Mouse (Mus musculus): ENCODE data around the gene Pigm. TPM values are rescaled to one million over a fixed set of nuclear protein-coding genes. Genes with fewer than 3 reads are reported as not detected.

Gene Pigm
- polyA plus RNA-seq, 1 experiment from 2014 or later = 5.0 TPM

- no peak overlapping the region for H3K4me3 ChIP-seq (ENCODE audit: low read length)
- 54% methylated on average over 9 of the region's 9 CpGs for WGBS
- H3K27ac ChIP-seq (ENCODE audit: low read length) = no peak overlapping the region
- H3K36me3 ChIP-seq (ENCODE audit: control insufficient read depth, insufficient read depth, low read length) = no peaks in the 10 kb centered on the region
- H3K4me2 ChIP-seq (ENCODE audit: low read depth, low read length) = no peak overlapping the region
- peak; percentile 40; the same call in 1 of the 2 replicates for ATAC-seq
- no peaks in the 10 kb centered on the region; the same call in 1 of the 2 replicates for H3K4me1 ChIP-seq (ENCODE audit: control insufficient read depth, insufficient read depth, low read length)
- no peak overlapping the region for H3K9ac ChIP-seq (ENCODE audit: low read depth, low read length)
- H3K27me3 ChIP-seq (replicated peaks; ENCODE audit: control insufficient read depth, insufficient read depth, low read length) = no peaks in the 10 kb centered on the region
- no peaks in the 10 kb centered on the region for H3K9me3 ChIP-seq (ENCODE audit: control insufficient read depth, low read length)
Measured at GRCm38 (mm10) chr1:172396996-172397752, 20.8 kb downstream of the Pigm start.

GRCm38 (mm10) chr1:172406077-172406706 is 29.8 kb downstream of the Pigm start:
- no peaks in the 10 kb centered on the region for H3K9me3 ChIP-seq (ENCODE audit: control insufficient read depth, low read length)
- H3K4me1 ChIP-seq (ENCODE audit: control insufficient read depth, insufficient read depth, low read length) = no peaks in the 10 kb centered on the region
- no peaks in the 10 kb centered on the region for H3K27me3 ChIP-seq (replicated peaks; ENCODE audit: control insufficient read depth, insufficient read depth, low read length)
- WGBS = 31% methylated on average over 16 of the region's 16 CpGs
- ATAC-seq = no peak
- no peak overlapping the region for H3K9ac ChIP-seq (ENCODE audit: low read depth, low read length)
- H3K4me3 ChIP-seq (ENCODE audit: low read length) = no peak overlapping the region
- no peak overlapping the region for H3K27ac ChIP-seq (ENCODE audit: low read length)
- H3K4me2 ChIP-seq (ENCODE audit: low read depth, low read length) = no peak overlapping the region
- H3K36me3 ChIP-seq (ENCODE audit: control insufficient read depth, insufficient read depth, low read length) = no peaks in the 10 kb centered on the region

- Histone ChIP-seq H3K4me3 (ENCODE audit: low read length) (no peak overlapping the region), H3K36me3 (ENCODE audit: control insufficient read depth, insufficient read depth, low read length) (no peaks in the 10 kb centered on the region), H3K9ac (ENCODE audit: low read depth, low read length) (no peak overlapping the region), H3K4me1 (ENCODE audit: control insufficient read depth, insufficient read depth, low read length) (no peaks in the 10 kb centered on the region), H3K27me3 (replicated peaks; ENCODE audit: control insufficient read depth, insufficient read depth, low read length) (no peaks in the 10 kb centered on the region), H3K27ac (ENCODE audit: low read length) (no peak overlapping the region), H3K9me3 (ENCODE audit: control insufficient read depth, low read length) (no peaks in the 10 kb centered on the region), H3K4me2 (ENCODE audit: low read depth, low read length) (no peak overlapping the region)
- 0 out of 2 replicates have a peak, but pooled peaks have one; percentile 35 for ATAC-seq
- 9% methylated on average over 6 of the region's 6 CpGs for WGBS
Measured at GRCm38 (mm10) chr1:172408996-172409395, 32.6 kb downstream of the Pigm start.

GRCm38 (mm10) chr1:172409431-172409830 is 33.1 kb downstream of the Pigm start:
- Histone ChIP-seq H3K4me1 (ENCODE audit: control insufficient read depth, insufficient read depth, low read length) (no peaks in the 10 kb centered on the region), H3K36me3 (ENCODE audit: control insufficient read depth, insufficient read depth, low read length) (no peaks in the 10 kb centered on the region), H3K9ac (ENCODE audit: low read depth, low read length) (no peak overlapping the region), H3K9me3 (ENCODE audit: control insufficient read depth, low read length) (no peaks in the 10 kb centered on the region), H3K4me3 (ENCODE audit: low read length) (no peak overlapping the region), H3K27ac (ENCODE audit: low read length) (no peak overlapping the region), H3K4me2 (ENCODE audit: low read depth, low read length) (no peak overlapping the region), H3K27me3 (replicated peaks; ENCODE audit: control insufficient read depth, insufficient read depth, low read length) (no peaks in the 10 kb centered on the region)
- ATAC-seq = no peak
- WGBS = 10% methylated on average over 5 of the region's 5 CpGs

GRCm38 (mm10) chr1:172410806-172411205 is 34.5 kb downstream of the Pigm start:
- no peak for ATAC-seq
- H3K9ac ChIP-seq (ENCODE audit: low read depth, low read length) = no peak overlapping the region
- no peak overlapping the region for H3K27ac ChIP-seq (ENCODE audit: low read length)
- 5% methylated on average over 4 of the region's 4 CpGs for WGBS
- no peaks in the 10 kb centered on the region for H3K4me1 ChIP-seq (ENCODE audit: control insufficient read depth, insufficient read depth, low read length)
- no peaks in the 10 kb centered on the region for H3K36me3 ChIP-seq (ENCODE audit: control insufficient read depth, insufficient read depth, low read length)
- H3K4me3 ChIP-seq (ENCODE audit: low read length) = no peak overlapping the region
- H3K4me2 ChIP-seq (ENCODE audit: low read depth, low read length) = no peak overlapping the region
- no peaks in the 10 kb centered on the region for H3K27me3 ChIP-seq (replicated peaks; ENCODE audit: control insufficient read depth, insufficient read depth, low read length)
- no peaks in the 10 kb centered on the region for H3K9me3 ChIP-seq (ENCODE audit: control insufficient read depth, low read length)

- Histone ChIP-seq H3K4me3 (ENCODE audit: low read length) (no peak overlapping the region), H3K36me3 (ENCODE audit: control insufficient read depth, insufficient read depth, low read length) (no peaks in the 10 kb centered on the region), H3K4me2 (ENCODE audit: low read depth, low read length) (no peak overlapping the region), H3K4me1 (ENCODE audit: control insufficient read depth, insufficient read depth, low read length) (no peaks in the 10 kb centered on the region), H3K27ac (ENCODE audit: low read length) (no peak overlapping the region), H3K9me3 (ENCODE audit: control insufficient read depth, low read length) (no peaks in the 10 kb centered on the region), H3K9ac (ENCODE audit: low read depth, low read length) (no peak overlapping the region), H3K27me3 (replicated peaks; ENCODE audit: control insufficient read depth, insufficient read depth, low read length) (no peaks in the 10 kb centered on the region)
- ATAC-seq = peak; percentile 57
- WGBS = under 1% methylated on average over 5 of the region's 5 CpGs
Measured at GRCm38 (mm10) chr1:172412204-172412603, 35.9 kb downstream of the Pigm start.

GRCm38 (mm10) chr1:172413491-172414230 is 37.3 kb downstream of the Pigm start:
- Histone ChIP-seq H3K9me3 (ENCODE audit: control insufficient read depth, low read length) (no peaks in the 10 kb centered on the region), H3K27ac (ENCODE audit: low read length) (no peak overlapping the region), H3K27me3 (replicated peaks; ENCODE audit: control insufficient read depth, insufficient read depth, low read length) (no peaks in the 10 kb centered on the region), H3K9ac (ENCODE audit: low read depth, low read length) (no peak overlapping the region), H3K4me3 (ENCODE audit: low read length) (no peak overlapping the region), H3K4me2 (ENCODE audit: low read depth, low read length) (no peak overlapping the region), H3K36me3 (ENCODE audit: control insufficient read depth, insufficient read depth, low read length) (no peaks in the 10 kb centered on the region), H3K4me1 (ENCODE audit: control insufficient read depth, insufficient read depth, low read length) (no peaks in the 10 kb centered on the region)
- WGBS = 82% methylated on average over 4 of the region's 4 CpGs
- no peak for ATAC-seq

- Histone ChIP-seq H3K4me2 (ENCODE audit: low read depth, low read length) (no peak overlapping the region), H3K4me3 (ENCODE audit: low read length) (no peak overlapping the region), H3K4me1 (ENCODE audit: control insufficient read depth, insufficient read depth, low read length) (no peaks in the 10 kb centered on the region), H3K27ac (ENCODE audit: low read length) (no peak overlapping the region), H3K27me3 (replicated peaks; ENCODE audit: control insufficient read depth, insufficient read depth, low read length) (no peaks in the 10 kb centered on the region), H3K36me3 (ENCODE audit: control insufficient read depth, insufficient read depth, low read length) (no peaks in the 10 kb centered on the region), H3K9ac (ENCODE audit: low read depth, low read length) (no peak overlapping the region), H3K9me3 (ENCODE audit: control insufficient read depth, low read length) (no peaks in the 10 kb centered on the region)
- 87% methylated on average over 6 of the region's 6 CpGs for WGBS
- ATAC-seq = no peak
Measured at GRCm38 (mm10) chr1:172414231-172414585, 37.9 kb downstream of the Pigm start.

- H3K36me3 ChIP-seq (ENCODE audit: control insufficient read depth, insufficient read depth, low read length) = no peaks in the 10 kb centered on the region
- H3K27me3 ChIP-seq (replicated peaks; ENCODE audit: control insufficient read depth, insufficient read depth, low read length) = no peaks in the 10 kb centered on the region
- no peak overlapping the region for H3K9ac ChIP-seq (ENCODE audit: low read depth, low read length)
- ATAC-seq = no peak
- no peaks in the 10 kb centered on the region for H3K4me1 ChIP-seq (ENCODE audit: control insufficient read depth, insufficient read depth, low read length)
- WGBS = 87% methylated on average over 7 of the region's 7 CpGs
- no peak overlapping the region for H3K27ac ChIP-seq (ENCODE audit: low read length)
- H3K4me3 ChIP-seq (ENCODE audit: low read length) = no peak overlapping the region
- no peaks in the 10 kb centered on the region for H3K9me3 ChIP-seq (ENCODE audit: control insufficient read depth, low read length)
- H3K4me2 ChIP-seq (ENCODE audit: low read depth, low read length) = no peak overlapping the region
Measured at GRCm38 (mm10) chr1:172415061-172415460, 38.7 kb downstream of the Pigm start.

All from intestine, embryonic 16.5 days (tissue).